Mouse (Mus musculus): ENCODE data around the gene Mrps27. TPM values are rescaled to one million over a fixed set of nuclear protein-coding genes. Genes with fewer than 3 reads are reported as not detected.

The Mrps27 gene
- polyA plus RNA-seq, 1 experiment from 2014 or later, result 56.2 TPM

- Histone ChIP-seq H3K9me3 (ENCODE audit: control insufficient read depth, low read depth, low read length) (no peaks in the 10 kb centered on the region), H3K27me3 (ENCODE audit: control insufficient read depth, insufficient read depth, low read length) (no peaks in the 10 kb centered on the region), H3K27ac (ENCODE audit: low read length) (no peak overlapping the region), H3K9ac (replicated peaks; ENCODE audit: low read depth, low read length) (no peak overlapping the region), H3K4me3 (ENCODE audit: low read depth, low read length) (no peak overlapping the region), H3K4me2 (replicated peaks; ENCODE audit: low read depth, low read length) (no peak overlapping the region), H3K36me3 (ENCODE audit: control insufficient read depth, insufficient read depth, low read length) (no peaks in the 10 kb centered on the region; the same call in 1 of the 2 replicates), H3K4me1 (ENCODE audit: control insufficient read depth, insufficient read depth, low read length) (0 out of 2 replicates have a peak, but pooled peaks cover 4% of the 10 kb centered on the region)
- ATAC-seq (ENCODE audit: insufficient number of reproducible peaks, insufficient read depth, low FRiP score, low read depth), result no peak
- 84% methylated on average over 12 of the region's 12 CpGs for WGBS
Observed at GRCm38 (mm10) chr13:99442434-99443249, 98.1 kb downstream of the Mrps27 start.

- Histone ChIP-seq H3K27me3 (ENCODE audit: control insufficient read depth, insufficient read depth, low read length) (no peaks in the 10 kb centered on the region), H3K9me3 (ENCODE audit: control insufficient read depth, low read depth, low read length) (no peaks in the 10 kb centered on the region), H3K36me3 (ENCODE audit: control insufficient read depth, insufficient read depth, low read length) (no peaks in the 10 kb centered on the region; the same call in 1 of the 2 replicates), H3K27ac (ENCODE audit: low read length) (no peak overlapping the region), H3K4me2 (replicated peaks; ENCODE audit: low read depth, low read length) (no peak overlapping the region), H3K9ac (replicated peaks; ENCODE audit: low read depth, low read length) (no peak overlapping the region), H3K4me3 (ENCODE audit: low read depth, low read length) (no peak overlapping the region), H3K4me1 (ENCODE audit: control insufficient read depth, insufficient read depth, low read length) (0 out of 2 replicates have a peak, but pooled peaks cover 4% of the 10 kb centered on the region)
- ATAC-seq (ENCODE audit: insufficient number of reproducible peaks, insufficient read depth, low FRiP score, low read depth), result no peak
- 83% methylated on average over 7 of the region's 7 CpGs for WGBS
Observed at GRCm38 (mm10) chr13:99443484-99444175, 99.0 kb downstream of the Mrps27 start.

GRCm38 (mm10) chr13:99444431-99444871 lies 99.9 kb downstream of the Mrps27 start:
- ATAC-seq (ENCODE audit: insufficient number of reproducible peaks, insufficient read depth, low FRiP score, low read depth), result no peak
- H3K4me2 ChIP-seq (replicated peaks; ENCODE audit: low read depth, low read length), result no peak overlapping the region
- 27% methylated on average over 10 of the region's 10 CpGs for WGBS

GRCm38 (mm10) chr13:99444880-99445279 lies 100.3 kb downstream of the Mrps27 start:
- Histone ChIP-seq H3K27me3 (ENCODE audit: control insufficient read depth, insufficient read depth, low read length) (no peaks in the 10 kb centered on the region), H3K36me3 (ENCODE audit: control insufficient read depth, insufficient read depth, low read length) (no peaks in the 10 kb centered on the region; the same call in 1 of the 2 replicates), H3K4me2 (replicated peaks; ENCODE audit: low read depth, low read length) (no peak overlapping the region), H3K4me3 (ENCODE audit: low read depth, low read length) (no peak overlapping the region), H3K4me1 (ENCODE audit: control insufficient read depth, insufficient read depth, low read length) (0 out of 2 replicates have a peak, but pooled peaks cover 4% of the 10 kb centered on the region), H3K27ac (ENCODE audit: low read length) (no peak overlapping the region), H3K9me3 (ENCODE audit: control insufficient read depth, low read depth, low read length) (no peaks in the 10 kb centered on the region), H3K9ac (replicated peaks; ENCODE audit: low read depth, low read length) (no peak overlapping the region)
- WGBS, result 1% methylated on average over 6 of the region's 6 CpGs
- ATAC-seq (ENCODE audit: insufficient number of reproducible peaks, insufficient read depth, low FRiP score, low read depth), result no peak

More at GRCm38 (mm10) chr13:99444431-99444871, 99.9 kb downstream of the Mrps27 start:
- no peak overlapping the region for H3K27ac ChIP-seq (ENCODE audit: low read length)
- H3K4me1 ChIP-seq (ENCODE audit: control insufficient read depth, insufficient read depth, low read length), result 0 out of 2 replicates have a peak, but pooled peaks cover 4% of the 10 kb centered on the region
- no peak overlapping the region for H3K9ac ChIP-seq (replicated peaks; ENCODE audit: low read depth, low read length)
- no peak overlapping the region for H3K4me3 ChIP-seq (ENCODE audit: low read depth, low read length)
- no peaks in the 10 kb centered on the region for H3K27me3 ChIP-seq (ENCODE audit: control insufficient read depth, insufficient read depth, low read length)
- H3K36me3 ChIP-seq (ENCODE audit: control insufficient read depth, insufficient read depth, low read length), result no peaks in the 10 kb centered on the region; the same call in 1 of the 2 replicates
- no peaks in the 10 kb centered on the region for H3K9me3 ChIP-seq (ENCODE audit: control insufficient read depth, low read depth, low read length)

GRCm38 (mm10) chr13:99447002-99447401 lies 102.4 kb downstream of the Mrps27 start:
- no peak overlapping the region for H3K4me3 ChIP-seq (ENCODE audit: low read depth, low read length)
- ATAC-seq (ENCODE audit: insufficient number of reproducible peaks, insufficient read depth, low FRiP score, low read depth), result no peak
- no peak overlapping the region for H3K9ac ChIP-seq (replicated peaks; ENCODE audit: low read depth, low read length)
- 79% methylated on average over 7 of the region's 7 CpGs for WGBS
- H3K27me3 ChIP-seq (ENCODE audit: control insufficient read depth, insufficient read depth, low read length), result no peaks in the 10 kb centered on the region
- no peak overlapping the region for H3K4me2 ChIP-seq (replicated peaks; ENCODE audit: low read depth, low read length)
- H3K36me3 ChIP-seq (ENCODE audit: control insufficient read depth, insufficient read depth, low read length), result no peaks in the 10 kb centered on the region
- H3K27ac ChIP-seq (ENCODE audit: low read length), result no peak overlapping the region
- H3K9me3 ChIP-seq (ENCODE audit: control insufficient read depth, low read depth, low read length), result no peaks in the 10 kb centered on the region
- 0 out of 2 replicates have a peak, but pooled peaks cover 2% of the 10 kb centered on the region for H3K4me1 ChIP-seq (ENCODE audit: control insufficient read depth, insufficient read depth, low read length)

- H3K27ac ChIP-seq (ENCODE audit: low read length), result no peak overlapping the region
- H3K4me3 ChIP-seq (ENCODE audit: low read depth, low read length), result no peak overlapping the region
- no peaks in the 10 kb centered on the region for H3K9me3 ChIP-seq (ENCODE audit: control insufficient read depth, low read depth, low read length)
- H3K9ac ChIP-seq (replicated peaks; ENCODE audit: low read depth, low read length), result no peak overlapping the region
- H3K27me3 ChIP-seq (ENCODE audit: control insufficient read depth, insufficient read depth, low read length), result no peaks in the 10 kb centered on the region
- 63% methylated on average over 11 of the region's 11 CpGs for WGBS
- no peak overlapping the region for H3K4me2 ChIP-seq (replicated peaks; ENCODE audit: low read depth, low read length)
- no peaks in the 10 kb centered on the region for H3K4me1 ChIP-seq (ENCODE audit: control insufficient read depth, insufficient read depth, low read length)
- ATAC-seq (ENCODE audit: insufficient number of reproducible peaks, insufficient read depth, low FRiP score, low read depth), result no peak
- H3K36me3 ChIP-seq (ENCODE audit: control insufficient read depth, insufficient read depth, low read length), result no peaks in the 10 kb centered on the region
Observed at GRCm38 (mm10) chr13:99447403-99448199, 103.0 kb downstream of the Mrps27 start.

- ATAC-seq (ENCODE audit: insufficient number of reproducible peaks, insufficient read depth, low FRiP score, low read depth), result no peak
- no peak overlapping the region for H3K27ac ChIP-seq (ENCODE audit: low read length)
- H3K9me3 ChIP-seq (ENCODE audit: control insufficient read depth, low read depth, low read length), result no peaks in the 10 kb centered on the region
- H3K4me3 ChIP-seq (ENCODE audit: low read depth, low read length), result no peak overlapping the region
- no peaks in the 10 kb centered on the region for H3K36me3 ChIP-seq (ENCODE audit: control insufficient read depth, insufficient read depth, low read length)
- no peaks in the 10 kb centered on the region for H3K27me3 ChIP-seq (ENCODE audit: control insufficient read depth, insufficient read depth, low read length)
- no peak overlapping the region for H3K4me2 ChIP-seq (replicated peaks; ENCODE audit: low read depth, low read length)
- no peak overlapping the region for H3K9ac ChIP-seq (replicated peaks; ENCODE audit: low read depth, low read length)
- WGBS, result 68% methylated on average over 4 of the region's 4 CpGs
- H3K4me1 ChIP-seq (ENCODE audit: control insufficient read depth, insufficient read depth, low read length), result no peaks in the 10 kb centered on the region
Observed at GRCm38 (mm10) chr13:99448278-99448677, 103.7 kb downstream of the Mrps27 start.

GRCm38 (mm10) chr13:99449547-99449946 lies 105.0 kb downstream of the Mrps27 start:
- H3K9ac ChIP-seq (replicated peaks; ENCODE audit: low read depth, low read length), result no peak overlapping the region
- H3K27me3 ChIP-seq (ENCODE audit: control insufficient read depth, insufficient read depth, low read length), result no peaks in the 10 kb centered on the region
- H3K4me1 ChIP-seq (ENCODE audit: control insufficient read depth, insufficient read depth, low read length), result no peaks in the 10 kb centered on the region
- ATAC-seq (ENCODE audit: insufficient number of reproducible peaks, insufficient read depth, low FRiP score, low read depth), result no peak
- H3K27ac ChIP-seq (ENCODE audit: low read length), result no peak overlapping the region
- H3K36me3 ChIP-seq (ENCODE audit: control insufficient read depth, insufficient read depth, low read length), result no peaks in the 10 kb centered on the region
- no peak overlapping the region for H3K4me2 ChIP-seq (replicated peaks; ENCODE audit: low read depth, low read length)
- no peaks in the 10 kb centered on the region for H3K9me3 ChIP-seq (ENCODE audit: control insufficient read depth, low read depth, low read length)
- H3K4me3 ChIP-seq (ENCODE audit: low read depth, low read length), result no peak overlapping the region
- WGBS, result 85% methylated on average over 4 of the region's 4 CpGs

All from stomach, embryonic 14.5 days (tissue).